Mouse (Mus musculus) kidney, adult 2 months (tissue): ENCODE measurements around the gene Shc4.

Source experiments
- CTCF ChIP-seq: fragments of 200-500 bp; conservative IDR thresholded peaks from 2 replicates; pipeline ENCODE4 v1.5.1; 2011; ENCODE audit warnings: low read depth, mild to moderate bottlenecking, control low read depth, low read length, moderate library complexity, mixed read lengths; ENCODE audit not compliant: insufficient read depth, insufficient read length
- POLR2A ChIP-seq: fragments of 200-500 bp; IDR thresholded peaks from one replicate; pipeline ENCODE4 v1.6.1; 2011; ENCODE audit warnings: low read depth, low read length, control low read depth

- TF ChIP-seq POLR2A (no peak), CTCF (no peak)
Observed at GRCm38 (mm10) chr2:125724546-125725114, 682 bp upstream of the Shc4 start.
